Mouse (Mus musculus): ENCODE data around the gene Mgat5b. TPM values are rescaled to one million over a fixed set of nuclear protein-coding genes. Genes with fewer than 3 reads are reported as not detected.

Mgat5b gene
- polyA plus RNA-seq, 1 experiment from 2014 or later: 3.8 TPM

DNA sequence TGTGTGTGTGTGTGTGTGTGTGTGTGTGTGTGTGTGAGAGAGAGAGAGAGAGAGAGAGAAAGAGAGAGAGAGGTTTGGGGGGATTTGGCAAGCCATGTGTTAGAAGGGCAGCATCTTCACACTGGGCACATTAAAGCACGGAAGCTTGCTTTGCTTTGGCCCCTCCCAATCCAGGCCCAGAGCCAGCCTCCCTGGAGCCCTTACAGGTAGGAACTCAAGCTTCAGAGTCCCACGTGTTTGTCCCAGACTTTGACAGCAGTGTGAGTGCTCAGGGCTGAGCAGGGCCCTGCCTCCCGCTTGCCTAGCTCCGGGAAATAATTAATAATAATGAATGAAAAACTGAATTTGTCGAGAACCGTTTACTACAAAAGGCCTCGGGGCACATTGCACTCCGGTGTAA is 69.5 kb downstream of the Mgat5b start:
- Histone ChIP-seq H3K4me3 (no peak overlapping the region), H3K27me3 (peaks cover 8% of the 10 kb centered on the region), H3K4me1 (0 out of 2 replicates have a peak, but pooled peaks cover 5% of the 10 kb centered on the region), H3K4me2 (replicated peaks) (no peak overlapping the region), H3K36me3 (no peaks in the 10 kb centered on the region), H3K27ac (no peak overlapping the region), H3K9ac (no peak overlapping the region), H3K9me3 (no peaks in the 10 kb centered on the region)
- ATAC-seq (ENCODE audit: insufficient number of reproducible peaks, insufficient read depth, low FRiP score, low TSS enrichment): no peak
- WGBS: 24% methylated on average over 8 of the region's 8 CpGs

DNA sequence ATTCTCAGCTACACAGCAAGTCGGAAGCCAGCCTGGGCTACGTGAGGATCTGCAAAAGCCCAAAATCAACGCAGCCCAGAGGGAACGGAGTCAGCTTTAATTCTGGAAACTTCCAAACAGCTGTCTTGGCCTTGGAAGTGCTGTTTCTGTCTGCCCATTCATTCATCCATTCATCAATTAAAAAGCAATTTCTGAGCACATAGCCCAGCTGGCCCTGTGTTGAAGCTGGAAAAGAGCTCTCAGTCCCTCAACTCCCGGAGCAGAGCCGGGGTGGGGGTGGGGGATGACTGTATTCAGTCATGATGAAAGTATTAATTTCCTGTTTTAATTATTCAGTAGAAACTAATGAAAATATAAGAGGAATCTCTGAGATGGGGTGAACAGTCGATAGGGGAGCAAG is 71.6 kb downstream of the Mgat5b start:
- 74% methylated on average over 7 of the region's 7 CpGs for WGBS
- no peak overlapping the region for H3K27ac ChIP-seq
- no peak for ATAC-seq (ENCODE audit: insufficient number of reproducible peaks, insufficient read depth, low FRiP score, low TSS enrichment)
- H3K27me3 ChIP-seq: peaks cover 29% of the 10 kb centered on the region
- no peaks in the 10 kb centered on the region for H3K36me3 ChIP-seq
- no peak overlapping the region for H3K4me2 ChIP-seq (replicated peaks)
- H3K9me3 ChIP-seq: no peaks in the 10 kb centered on the region
- H3K4me1 ChIP-seq: 0 out of 2 replicates have a peak, but pooled peaks cover 5% of the 10 kb centered on the region
- H3K4me3 ChIP-seq: no peak overlapping the region
- H3K9ac ChIP-seq: no peak overlapping the region

DNA sequence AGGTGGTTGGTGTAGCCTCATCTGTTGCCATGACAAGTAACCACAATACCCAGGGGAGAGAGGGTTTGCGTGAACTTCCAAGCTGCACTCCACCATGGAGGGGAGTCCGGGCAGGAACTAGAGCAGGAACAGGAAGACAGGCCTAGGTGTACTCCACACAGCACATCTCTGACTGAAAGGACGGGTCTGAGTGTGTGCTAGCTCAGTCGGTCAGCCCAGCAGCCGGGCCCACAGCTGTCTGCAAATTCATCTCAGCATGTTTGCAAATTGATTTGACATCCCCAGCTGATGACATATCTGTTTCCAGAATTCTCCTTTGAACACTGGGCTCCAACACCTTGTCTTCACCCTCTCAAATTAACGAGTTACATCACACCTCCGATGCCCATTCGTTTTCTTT is 72.7 kb downstream of the Mgat5b start:
- peaks cover 32% of the 10 kb centered on the region for H3K27me3 ChIP-seq
- WGBS: 74% methylated on average over 8 of the region's 8 CpGs
- H3K9ac ChIP-seq: no peak overlapping the region
- H3K27ac ChIP-seq: no peak overlapping the region
- H3K4me3 ChIP-seq: no peak overlapping the region
- H3K4me1 ChIP-seq: 0 out of 2 replicates have a peak, but pooled peaks cover 5% of the 10 kb centered on the region
- H3K36me3 ChIP-seq: no peaks in the 10 kb centered on the region
- H3K9me3 ChIP-seq: no peaks in the 10 kb centered on the region
- no peak for ATAC-seq (ENCODE audit: insufficient number of reproducible peaks, insufficient read depth, low FRiP score, low TSS enrichment)
- H3K4me2 ChIP-seq (replicated peaks): no peak overlapping the region

DNA sequence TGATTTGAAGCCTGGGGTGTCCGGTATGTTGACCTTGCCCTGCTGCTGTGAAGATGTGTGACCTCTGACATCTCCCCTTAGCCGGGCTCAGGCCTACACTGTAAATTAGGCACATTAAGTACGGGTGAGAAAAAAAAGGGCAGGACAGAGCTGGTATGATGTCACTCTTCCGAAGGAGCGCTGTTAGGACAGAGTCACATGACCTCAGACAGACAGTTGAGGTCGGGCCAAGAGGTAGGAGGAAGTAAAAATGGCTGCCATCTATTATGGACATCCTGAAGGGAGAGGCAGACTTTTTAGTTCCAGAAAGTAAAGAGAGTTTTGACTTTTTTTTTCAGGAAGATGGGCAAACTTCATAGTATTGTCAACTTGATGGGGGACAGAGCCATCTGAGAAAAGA is 73.3 kb downstream of the Mgat5b start:
- Histone ChIP-seq H3K9me3 (no peaks in the 10 kb centered on the region), H3K27ac (no peak overlapping the region), H3K36me3 (no peaks in the 10 kb centered on the region), H3K4me3 (no peak overlapping the region), H3K9ac (no peak overlapping the region), H3K27me3 (peaks cover 35% of the 10 kb centered on the region), H3K4me1 (0 out of 2 replicates have a peak, but pooled peaks cover 5% of the 10 kb centered on the region), H3K4me2 (replicated peaks) (no peak overlapping the region)
- 65% methylated on average over 6 of the region's 6 CpGs for WGBS
- ATAC-seq (ENCODE audit: insufficient number of reproducible peaks, insufficient read depth, low FRiP score, low TSS enrichment): no peak

DNA sequence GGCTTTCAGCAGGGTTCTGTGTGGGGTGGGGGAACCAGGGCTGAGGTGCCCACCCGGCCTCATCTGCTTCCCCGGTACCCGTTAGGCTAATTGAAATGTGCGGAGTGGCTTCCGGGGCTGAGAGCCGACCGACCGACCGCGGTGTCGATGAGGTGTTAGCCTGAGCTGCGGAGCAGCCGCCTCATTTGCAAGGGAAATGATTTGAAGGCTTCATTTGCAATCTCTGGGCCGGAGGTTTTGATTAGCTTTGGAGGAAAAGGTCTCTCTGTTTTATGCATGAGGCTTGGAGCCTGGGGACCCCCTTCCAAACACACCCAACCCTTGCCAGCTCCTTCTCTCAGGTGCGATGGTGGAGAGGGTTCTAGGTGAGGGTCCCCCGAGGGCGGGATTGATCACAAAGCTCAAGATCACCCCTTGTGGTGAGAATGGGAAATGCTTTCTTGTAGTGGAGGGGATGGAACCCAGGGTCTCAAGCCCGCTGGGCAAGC is 75.5 kb downstream of the Mgat5b start:
- peaks cover 40% of the 10 kb centered on the region for H3K27me3 ChIP-seq

DNA sequence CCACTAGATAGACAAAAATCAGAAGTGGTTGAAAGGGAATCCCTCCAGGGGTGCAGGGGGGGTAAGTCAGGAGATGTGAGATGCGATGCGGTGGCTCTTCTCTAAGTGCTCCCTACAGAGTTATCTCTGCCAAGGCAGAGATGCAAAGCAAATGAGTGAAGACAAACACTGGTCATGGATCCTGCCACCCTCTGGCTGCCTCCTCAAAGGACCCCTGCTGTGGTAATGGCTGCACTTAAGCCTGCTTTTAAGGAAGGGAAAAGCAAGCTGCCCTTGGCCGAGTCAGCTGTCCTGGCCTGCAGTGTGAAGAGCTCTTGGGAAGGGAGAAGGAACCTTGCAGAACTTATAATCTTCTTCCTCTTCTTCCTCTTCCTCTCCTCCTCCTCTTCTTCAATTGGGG is 78.3 kb downstream of the Mgat5b start:
- no peak overlapping the region for H3K27ac ChIP-seq
- no peak overlapping the region for H3K4me3 ChIP-seq
- ATAC-seq (ENCODE audit: insufficient number of reproducible peaks, insufficient read depth, low FRiP score, low TSS enrichment): no peak
- H3K4me2 ChIP-seq (replicated peaks): no peak overlapping the region
- H3K9ac ChIP-seq: no peak overlapping the region
- H3K27me3 ChIP-seq: peaks cover 50% of the 10 kb centered on the region
- H3K4me1 ChIP-seq: no peaks in the 10 kb centered on the region
- H3K36me3 ChIP-seq: no peaks in the 10 kb centered on the region
- H3K9me3 ChIP-seq: no peaks in the 10 kb centered on the region
- WGBS: 27% methylated on average over 3 of the region's 3 CpGs

More for the DNA sequence above, 75.5 kb downstream of the Mgat5b start:
- no peak overlapping the region for H3K27ac ChIP-seq
- H3K4me3 ChIP-seq: no peak overlapping the region
- H3K36me3 ChIP-seq: no peaks in the 10 kb centered on the region
- no peaks in the 10 kb centered on the region for H3K9me3 ChIP-seq
- 3% methylated on average over 18 of the region's 18 CpGs for WGBS
- peak overlapping the region; percentile 13 for H3K4me2 ChIP-seq (replicated peaks)
- 0 out of 2 replicates have a peak, but pooled peaks cover 5% of the 10 kb centered on the region for H3K4me1 ChIP-seq
- ATAC-seq (ENCODE audit: insufficient number of reproducible peaks, insufficient read depth, low FRiP score, low TSS enrichment): no peak
- H3K9ac ChIP-seq: 0 out of 2 replicates have a peak overlapping the region, but pooled peaks have one; percentile 2

DNA sequence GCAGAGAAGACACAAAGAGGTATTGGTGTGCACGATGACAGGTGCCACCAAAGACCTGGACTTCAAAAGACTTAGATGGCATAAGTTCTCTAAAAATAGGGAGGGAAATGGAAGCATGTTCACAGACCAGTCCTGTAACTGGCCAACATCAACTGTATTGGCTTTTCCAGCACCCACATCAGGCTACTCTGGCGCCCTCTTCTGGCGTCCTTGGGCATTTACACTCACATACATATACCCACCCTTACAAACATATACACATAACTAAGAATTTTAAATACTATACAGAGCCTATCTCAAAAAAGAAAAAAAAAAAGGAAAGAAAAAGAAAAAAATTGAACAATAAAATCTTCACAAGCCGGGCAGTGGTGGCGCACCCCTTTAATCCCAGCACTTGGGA is 80.3 kb downstream of the Mgat5b start:
- no peak overlapping the region for H3K27ac ChIP-seq
- peaks cover 35% of the 10 kb centered on the region for H3K27me3 ChIP-seq
- no peak overlapping the region for H3K4me3 ChIP-seq
- H3K4me1 ChIP-seq: peaks cover 7% of the 10 kb centered on the region; the same call in 1 of the 2 replicates
- H3K36me3 ChIP-seq: no peaks in the 10 kb centered on the region
- no peak for ATAC-seq (ENCODE audit: insufficient number of reproducible peaks, insufficient read depth, low FRiP score, low TSS enrichment)
- H3K4me2 ChIP-seq (replicated peaks): no peak overlapping the region
- WGBS: 88% methylated on average over 5 of the region's 5 CpGs
- no peak overlapping the region for H3K9ac ChIP-seq
- no peaks in the 10 kb centered on the region for H3K9me3 ChIP-seq

DNA sequence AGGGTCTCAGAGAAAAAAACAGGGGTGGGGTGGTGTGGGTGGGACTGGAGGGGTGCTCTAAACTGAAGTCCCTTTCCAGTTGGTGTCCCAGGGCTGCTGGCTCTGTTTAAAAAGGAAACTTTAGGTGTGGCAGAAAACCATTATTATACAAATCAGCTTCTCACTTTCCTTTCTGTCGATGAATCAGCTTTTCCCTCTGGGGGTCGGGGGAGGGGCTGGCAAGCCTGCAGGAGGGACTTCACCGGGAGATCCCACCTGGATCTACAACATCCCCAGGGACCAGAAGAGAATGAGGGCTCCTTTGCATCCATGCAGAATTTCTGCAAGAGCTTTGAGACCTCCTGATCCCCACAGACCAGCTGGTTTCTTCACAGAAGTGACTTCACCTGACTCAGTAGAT is 81.6 kb downstream of the Mgat5b start:
- no peaks in the 10 kb centered on the region for H3K9me3 ChIP-seq
- H3K27ac ChIP-seq: no peak overlapping the region
- ATAC-seq (ENCODE audit: insufficient number of reproducible peaks, insufficient read depth, low FRiP score, low TSS enrichment): no peak
- no peak overlapping the region for H3K4me2 ChIP-seq (replicated peaks)
- no peaks in the 10 kb centered on the region for H3K36me3 ChIP-seq
- no peak overlapping the region for H3K9ac ChIP-seq
- 6% methylated on average over 3 of the region's 3 CpGs for WGBS
- H3K4me1 ChIP-seq: peaks cover 8% of the 10 kb centered on the region; the same call in 1 of the 2 replicates
- peaks cover 33% of the 10 kb centered on the region for H3K27me3 ChIP-seq
- H3K4me3 ChIP-seq: no peak overlapping the region

DNA sequence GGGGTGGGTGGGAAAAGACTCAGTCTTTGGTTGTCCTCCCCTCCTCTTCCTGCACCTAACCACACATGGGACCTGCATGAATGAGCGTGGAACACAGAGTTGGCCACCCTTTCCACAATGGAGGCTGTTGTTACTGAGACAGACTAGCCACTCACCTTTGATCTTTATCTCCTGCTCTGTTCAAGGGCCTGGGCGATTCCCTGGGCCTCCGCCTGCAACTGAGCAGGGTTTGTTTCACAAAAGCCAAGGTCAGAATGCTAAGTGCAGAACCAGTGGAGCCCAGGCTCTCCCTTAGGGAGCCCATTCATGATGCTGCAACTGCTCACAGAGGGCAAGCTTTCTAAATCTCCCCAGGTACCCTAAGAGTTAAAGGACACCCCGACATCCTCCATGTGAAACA is 83.1 kb downstream of the Mgat5b start:
- no peak for ATAC-seq (ENCODE audit: insufficient number of reproducible peaks, insufficient read depth, low FRiP score, low TSS enrichment)
- no peaks in the 10 kb centered on the region for H3K9me3 ChIP-seq
- H3K4me3 ChIP-seq: no peak overlapping the region
- no peaks in the 10 kb centered on the region for H3K36me3 ChIP-seq
- H3K9ac ChIP-seq: no peak overlapping the region
- peaks cover 8% of the 10 kb centered on the region; the same call in 1 of the 2 replicates for H3K4me1 ChIP-seq
- H3K27ac ChIP-seq: no peak overlapping the region
- peaks cover 30% of the 10 kb centered on the region; the same call in 1 of the 2 replicates for H3K27me3 ChIP-seq
- H3K4me2 ChIP-seq (replicated peaks): no peak overlapping the region
- WGBS: 32% methylated on average over 4 of the region's 4 CpGs

DNA sequence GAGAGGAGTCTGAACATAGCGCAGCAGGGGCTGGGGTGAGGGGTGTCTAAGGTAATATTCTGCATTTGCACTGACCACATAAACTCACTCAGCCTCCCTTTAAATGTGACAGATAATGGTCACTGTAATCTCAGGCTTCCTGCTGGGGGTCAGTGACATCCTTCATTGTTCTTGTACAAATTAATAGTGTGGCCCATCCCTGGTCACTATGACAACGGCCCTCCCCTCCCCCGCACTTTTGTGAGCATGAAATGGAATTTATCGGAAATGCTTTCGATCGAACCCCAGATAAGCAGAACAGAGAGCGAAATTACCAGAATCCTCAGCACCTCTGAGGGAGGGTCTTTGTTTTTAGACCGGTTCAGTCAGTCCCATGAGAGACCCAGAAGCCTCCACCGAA is 84.8 kb downstream of the Mgat5b start:
- Histone ChIP-seq H3K36me3 (no peaks in the 10 kb centered on the region), H3K4me2 (replicated peaks) (no peak overlapping the region; the same call in 1 of the 2 replicates), H3K27me3 (peaks cover 28% of the 10 kb centered on the region; the same call in 1 of the 2 replicates), H3K4me1 (peaks cover 8% of the 10 kb centered on the region; the same call in 1 of the 2 replicates), H3K27ac (no peak overlapping the region), H3K9ac (no peak overlapping the region), H3K9me3 (no peaks in the 10 kb centered on the region), H3K4me3 (no peak overlapping the region)
- no peak for ATAC-seq (ENCODE audit: insufficient number of reproducible peaks, insufficient read depth, low FRiP score, low TSS enrichment)
- WGBS: 33% methylated on average over 9 of the region's 9 CpGs

DNA sequence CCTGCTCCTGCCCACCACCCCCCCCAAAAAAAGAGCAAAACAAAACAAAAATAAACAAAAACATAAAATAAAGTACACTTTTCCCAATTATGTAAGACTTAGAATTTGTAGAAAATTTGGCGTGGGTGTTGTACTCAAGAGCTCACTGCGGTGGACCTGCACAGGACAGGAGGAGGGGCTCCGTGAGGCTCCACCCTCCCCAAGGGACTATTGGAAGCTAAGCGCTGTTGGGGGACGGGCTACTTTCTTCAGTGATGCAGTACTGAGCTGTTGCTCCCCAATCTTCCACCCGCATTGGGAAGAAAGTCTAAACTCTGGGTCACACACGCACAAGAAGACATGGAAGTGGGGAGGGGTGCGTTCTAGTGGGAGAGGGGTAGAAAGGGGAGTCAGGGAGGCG is 85.6 kb downstream of the Mgat5b start:
- Histone ChIP-seq H3K4me2 (replicated peaks) (no peak overlapping the region), H3K9ac (no peak overlapping the region), H3K27ac (no peak overlapping the region), H3K4me1 (peaks cover 8% of the 10 kb centered on the region; the same call in 1 of the 2 replicates), H3K36me3 (no peaks in the 10 kb centered on the region), H3K9me3 (no peaks in the 10 kb centered on the region), H3K27me3 (peaks cover 28% of the 10 kb centered on the region; the same call in 1 of the 2 replicates), H3K4me3 (no peak overlapping the region)
- ATAC-seq (ENCODE audit: insufficient number of reproducible peaks, insufficient read depth, low FRiP score, low TSS enrichment): no peak
- WGBS: 16% methylated on average over 9 of the region's 9 CpGs

DNA sequence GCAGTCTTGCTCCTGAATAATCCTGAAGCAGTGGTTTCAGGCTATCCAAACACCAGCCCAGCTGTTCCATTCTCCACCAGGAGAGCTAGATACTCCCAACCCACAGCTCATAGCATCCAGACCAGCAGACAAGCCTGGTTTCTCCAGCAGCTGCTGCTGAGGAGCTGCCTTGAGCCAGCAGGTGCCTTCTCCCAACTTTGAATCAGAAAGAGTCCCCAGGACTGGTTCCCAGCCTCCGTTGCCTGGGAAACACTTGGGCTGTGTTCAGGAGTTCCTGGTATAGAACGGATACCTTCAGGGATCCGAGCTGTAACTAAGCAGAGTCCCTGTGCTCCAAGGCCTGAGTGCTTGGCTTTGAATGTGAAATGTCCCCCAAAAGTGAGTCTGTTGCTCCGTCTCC is 98.8 kb downstream of the Mgat5b start:
- ATAC-seq (ENCODE audit: insufficient number of reproducible peaks, insufficient read depth, low FRiP score, low TSS enrichment): no peak
- Histone ChIP-seq H3K27me3 (no peaks in the 10 kb centered on the region), H3K36me3 (no peaks in the 10 kb centered on the region), H3K9me3 (no peaks in the 10 kb centered on the region), H3K4me1 (0 out of 2 replicates have a peak, but pooled peaks cover 11% of the 10 kb centered on the region), H3K27ac (no peak overlapping the region), H3K4me2 (replicated peaks) (no peak overlapping the region), H3K4me3 (no peak overlapping the region), H3K9ac (no peak overlapping the region)
- 29% methylated on average over 4 of the region's 4 CpGs for WGBS
